Mouse (Mus musculus): ENCODE data around the gene Mex3a.

GRCm38 (mm10) chr3:88532299-88532674, at the start of gene Mex3a:
- no peak for TF ChIP-seq CTCF (IDR thresholded peaks at IDR 0.05; ENCODE audit: insufficient read depth, low read depth, low read length)
- no peak for TF ChIP-seq POLR2A (IDR thresholded peaks at IDR 0.05; ENCODE audit: insufficient read depth, low read depth, low read length)

Measured in olfactory bulb, adult 2 months (tissue).